Mouse (Mus musculus): ENCODE results near the gene Mpdu1. TPM values are rescaled to one million over a fixed set of nuclear protein-coding genes. Genes with fewer than 3 reads are reported as not detected.
"Not testable (repeated sequence)": the region's sequence is repeated elsewhere in the genome, so short reads cannot be mapped to it uniquely, and the experiment has no call there.

The Mpdu1 gene
- polyA plus RNA-seq, 1 experiment from 2014 or later: 61.3 TPM

DNA sequence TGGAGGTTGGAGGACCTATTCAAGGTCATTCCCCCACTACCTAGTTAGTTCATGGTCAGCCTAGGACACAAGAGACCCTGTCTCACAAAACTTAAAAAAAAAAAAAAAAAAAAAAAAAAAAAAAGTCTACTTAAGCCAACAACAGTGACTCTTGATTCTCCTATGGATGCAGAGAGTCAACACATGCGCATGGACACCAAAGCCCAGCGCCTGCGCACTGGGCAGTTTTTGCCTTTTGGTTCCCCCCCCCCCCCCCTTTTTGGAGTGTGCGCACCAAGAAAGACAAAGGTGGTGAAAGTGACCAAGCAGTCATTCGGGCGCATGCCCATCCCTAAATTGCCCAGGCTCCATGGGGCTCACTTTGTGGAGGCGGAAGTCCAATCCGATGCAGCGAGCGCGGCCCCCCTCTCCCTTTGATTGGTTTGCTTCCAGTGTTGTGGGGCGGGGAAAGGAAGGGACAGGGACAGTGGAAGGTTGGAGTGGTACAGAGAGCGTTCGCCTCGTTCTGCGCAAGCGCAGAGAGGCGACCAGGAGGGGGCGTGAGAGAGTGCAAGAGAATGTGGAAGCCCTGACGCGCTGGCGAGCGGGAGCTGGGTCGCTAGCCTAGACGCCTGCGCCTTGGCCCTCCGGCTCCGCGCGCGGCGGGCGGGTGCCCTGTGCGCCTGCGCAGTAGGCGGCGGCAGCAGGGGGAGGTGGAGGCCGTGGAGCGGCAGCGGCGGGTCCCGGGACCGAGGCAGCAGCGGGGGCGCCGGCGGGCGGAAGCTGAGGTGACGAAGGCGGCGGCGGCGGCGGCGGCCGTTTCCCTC lies 30.0 kb downstream of the Mpdu1 start, which contains the start of gene Fxr2:
Fxr2 (plus strand) TSS at position 707 of the 806 bp plus-strand sequence.
- Histone ChIP-seq H3K36me3 (ENCODE audit: insufficient read depth, low read length) (no peaks in the 10 kb centered on the region), H3K27ac (ENCODE audit: low read length) (peak within 1 kb of the TSS; percentile 96), H3K9me3 (ENCODE audit: low read length) (no peaks in the 10 kb centered on the region), H3K27me3 (replicated peaks; ENCODE audit: insufficient read depth, low read length) (no peaks in the 10 kb centered on the region), H3K4me3 (ENCODE audit: low read depth, low read length) (peak within 1 kb of the TSS; percentile 77), H3K4me1 (ENCODE audit: insufficient read depth, low read depth, low read length) (no peaks in the 10 kb centered on the region; the same call in 1 of the 2 replicates), H3K9ac (replicated peaks; ENCODE audit: low read depth) (peak within 1 kb of the TSS; percentile 88), H3K4me2 (replicated peaks; ENCODE audit: low read depth, low read length) (peak within 1 kb of the TSS; percentile 85)
- TF ChIP-seq CTCF (IDR thresholded peaks at IDR 0.05) (peak; percentile 90), EP300 (IDR thresholded peaks at IDR 0.05) (no peak)
- peak; percentile 99 for DNase-seq (ENCODE audit: low spot score)
- peak; percentile 96 for ATAC-seq
- WGBS: under 1% methylated on average over 22 of the region's 56 CpGs

- no peak overlapping the region for H3K4me2 ChIP-seq (replicated peaks; ENCODE audit: low read depth, low read length)
- H3K27ac ChIP-seq (ENCODE audit: low read length): no peak overlapping the region
- ATAC-seq: no peak
- H3K4me3 ChIP-seq (ENCODE audit: low read depth, low read length): no peak overlapping the region
- peak; percentile 49 for DNase-seq (ENCODE audit: low spot score)
- no peaks in the 10 kb centered on the region for H3K36me3 ChIP-seq (ENCODE audit: insufficient read depth, low read length)
- peak; percentile 67 for TF ChIP-seq CTCF (IDR thresholded peaks at IDR 0.05)
- TF ChIP-seq EP300 (IDR thresholded peaks at IDR 0.05): no peak
- H3K4me1 ChIP-seq (ENCODE audit: insufficient read depth, low read depth, low read length): no peaks in the 10 kb centered on the region; the same call in 1 of the 2 replicates
- no peaks in the 10 kb centered on the region for H3K27me3 ChIP-seq (replicated peaks; ENCODE audit: insufficient read depth, low read length)
- 76% methylated on average over 1 of the region's 1 CpGs for WGBS
- no peaks in the 10 kb centered on the region for H3K9me3 ChIP-seq (ENCODE audit: low read length)
- no peak overlapping the region for H3K9ac ChIP-seq (replicated peaks; ENCODE audit: low read depth)
Measured at GRCm38 (mm10) chr11:69629802-69630201, 32.6 kb downstream of the Mpdu1 start.

GRCm38 (mm10) chr11:69628286-69628685 lies 34.2 kb downstream of the Mpdu1 start:
- H3K27me3 ChIP-seq (replicated peaks; ENCODE audit: insufficient read depth, low read length): no peaks in the 10 kb centered on the region
- H3K9ac ChIP-seq (replicated peaks; ENCODE audit: low read depth): no peak overlapping the region
- no peak overlapping the region for H3K4me2 ChIP-seq (replicated peaks; ENCODE audit: low read depth, low read length)
- ATAC-seq (no peak), DNase-seq (ENCODE audit: low spot score) (peak; percentile 83)
- H3K36me3 ChIP-seq (ENCODE audit: insufficient read depth, low read length): no peaks in the 10 kb centered on the region
- no peaks in the 10 kb centered on the region for H3K9me3 ChIP-seq (ENCODE audit: low read length)
- no peaks in the 10 kb centered on the region for H3K4me1 ChIP-seq (ENCODE audit: insufficient read depth, low read depth, low read length)
- TF ChIP-seq CTCF (IDR thresholded peaks at IDR 0.05): peak; percentile 98
- TF ChIP-seq EP300 (IDR thresholded peaks at IDR 0.05): no peak
- no peak overlapping the region for H3K4me3 ChIP-seq (ENCODE audit: low read depth, low read length)
- 34% methylated on average over 6 of the region's 6 CpGs for WGBS
- no peak overlapping the region for H3K27ac ChIP-seq (ENCODE audit: low read length)

DNA sequence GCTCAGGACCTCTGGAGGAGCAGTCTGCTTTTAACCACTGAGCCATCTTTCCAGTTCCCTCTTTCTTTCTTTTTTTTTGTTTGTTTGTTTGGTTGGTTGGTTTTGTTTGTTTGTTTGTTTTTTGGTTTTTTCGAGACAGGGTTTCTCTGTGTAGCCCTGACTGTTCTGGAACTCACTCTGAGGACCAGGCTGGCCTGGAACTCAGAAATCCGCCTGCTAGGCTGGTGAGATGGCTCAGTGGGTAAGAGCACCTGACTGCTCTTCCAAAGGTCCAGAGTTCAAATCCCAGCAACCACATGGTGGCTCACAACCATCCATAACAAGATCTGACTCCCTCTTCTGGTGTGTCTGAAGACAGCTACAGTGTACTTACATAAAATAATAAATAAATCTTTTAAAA lies 38.1 kb downstream of the Mpdu1 start:
- not testable (repeated sequence) for DNase-seq (ENCODE audit: low spot score); H3K27me3 ChIP-seq (replicated peaks; ENCODE audit: insufficient read depth, low read length); ATAC-seq; H3K4me2 ChIP-seq (replicated peaks; ENCODE audit: low read depth, low read length); H3K9ac ChIP-seq (replicated peaks; ENCODE audit: low read depth); H3K4me1 ChIP-seq (ENCODE audit: insufficient read depth, low read depth, low read length); H3K36me3 ChIP-seq (ENCODE audit: insufficient read depth, low read length); H3K4me3 ChIP-seq (ENCODE audit: low read depth, low read length); H3K9me3 ChIP-seq (ENCODE audit: low read length); H3K27ac ChIP-seq (ENCODE audit: low read length)
- 68% methylated on average over 2 of the region's 2 CpGs for WGBS

GRCm38 (mm10) chr11:69623006-69623405 lies 39.4 kb downstream of the Mpdu1 start:
- H3K36me3 ChIP-seq (ENCODE audit: insufficient read depth, low read length): no peaks in the 10 kb centered on the region
- DNase-seq (ENCODE audit: low spot score): no peak
- TF ChIP-seq CTCF (IDR thresholded peaks at IDR 0.05) (no peak), EP300 (IDR thresholded peaks at IDR 0.05) (no peak)
- no peaks in the 10 kb centered on the region for H3K9me3 ChIP-seq (ENCODE audit: low read length)
- no peak for ATAC-seq
- no peak overlapping the region for H3K9ac ChIP-seq (replicated peaks; ENCODE audit: low read depth)
- H3K4me2 ChIP-seq (replicated peaks; ENCODE audit: low read depth, low read length): no peak overlapping the region
- no peak overlapping the region for H3K4me3 ChIP-seq (ENCODE audit: low read depth, low read length)
- H3K4me1 ChIP-seq (ENCODE audit: insufficient read depth, low read depth, low read length): no peaks in the 10 kb centered on the region
- no peak overlapping the region for H3K27ac ChIP-seq (ENCODE audit: low read length)
- no peaks in the 10 kb centered on the region for H3K27me3 ChIP-seq (replicated peaks; ENCODE audit: insufficient read depth, low read length)
- 70% methylated on average over 4 of the region's 4 CpGs for WGBS

DNA sequence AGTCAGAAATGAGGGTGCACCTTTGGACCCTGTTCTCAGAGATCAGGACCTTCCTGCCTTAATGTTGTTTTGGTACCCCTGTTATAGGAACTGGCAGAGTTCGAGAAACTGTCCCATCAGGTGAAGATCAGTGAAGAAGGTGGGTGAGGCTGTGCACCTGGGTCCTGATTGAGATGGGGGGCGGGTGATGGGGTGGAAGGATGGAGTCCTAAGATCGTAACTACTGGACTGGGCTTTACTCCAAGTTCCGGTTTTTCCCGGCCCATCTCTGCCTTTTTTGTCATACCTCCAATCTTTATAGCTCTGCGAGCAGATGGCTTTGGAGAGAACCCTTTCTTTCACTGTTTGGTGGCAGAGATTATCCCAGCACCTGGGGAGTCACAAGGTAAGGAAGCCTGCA lies 40.0 kb downstream of the Mpdu1 start:
- no peaks in the 10 kb centered on the region for H3K4me1 ChIP-seq (ENCODE audit: insufficient read depth, low read depth, low read length)
- WGBS: 18% methylated on average over 4 of the region's 6 CpGs
- H3K4me2 ChIP-seq (replicated peaks; ENCODE audit: low read depth, low read length): peak overlapping the region; percentile 56
- H3K9ac ChIP-seq (replicated peaks; ENCODE audit: low read depth): peak overlapping the region; percentile 54
- H3K4me3 ChIP-seq (ENCODE audit: low read depth, low read length): peak overlapping the region; percentile 46
- ATAC-seq: no peak
- no peaks in the 10 kb centered on the region for H3K9me3 ChIP-seq (ENCODE audit: low read length)
- no peak for TF ChIP-seq EP300 (IDR thresholded peaks at IDR 0.05)
- TF ChIP-seq CTCF (IDR thresholded peaks at IDR 0.05): no peak
- peak overlapping the region; percentile 7; the same call in 1 of the 2 replicates for H3K27ac ChIP-seq (ENCODE audit: low read length)
- no peaks in the 10 kb centered on the region for H3K27me3 ChIP-seq (replicated peaks; ENCODE audit: insufficient read depth, low read length)
- no peak for DNase-seq (ENCODE audit: low spot score)
- no peaks in the 10 kb centered on the region for H3K36me3 ChIP-seq (ENCODE audit: insufficient read depth, low read length)
